15 mouse cellular contexts compared by ENCODE assay signal in the genomic region with DNA sequence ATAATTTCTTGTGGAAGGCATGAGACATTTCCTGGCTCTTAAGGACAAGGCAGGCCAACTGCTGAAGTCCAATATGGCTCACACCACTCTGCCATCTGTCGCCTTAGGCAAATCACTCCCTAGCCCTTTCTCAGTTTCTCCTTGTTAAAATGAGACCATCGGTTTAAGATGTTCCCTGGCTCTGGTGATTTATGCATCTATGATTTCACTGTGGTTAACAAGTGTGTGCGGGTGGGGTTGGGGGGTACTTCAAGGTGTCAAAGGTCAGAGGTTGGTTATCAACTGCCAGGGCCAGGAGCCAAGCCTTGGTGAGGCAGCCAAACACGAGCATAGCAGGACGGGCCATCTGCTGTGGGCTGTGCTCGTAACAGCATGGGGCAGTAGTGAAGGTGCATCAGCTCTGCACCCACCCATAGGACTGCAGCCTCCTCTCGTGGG. TPM values are rescaled to one million over a fixed set of nuclear protein-coding genes. Genes with fewer than 3 reads are reported as not detected.
A peak's percentile ranks its signal among the peaks of the same experiment; 100 is the strongest.
DNase-seq lines count a peak whose midpoint lies in the region; ATAC-seq and TF ChIP-seq lines count a peak whose summit lies in the region.
"Had no signal": no experiment of that assay in that cellular context is flagged by ENCODE, and none has a peak within 500 bp of the region (broad histone marks: within the 10 kb centered on the region; RNA-seq: fewer than 3 reads in every experiment).

No protein-coding gene starts in this region.

- H3K27ac ChIP-seq in hindbrain, embryonic 13.5 days, result peak overlapping the region; percentile 81
- no peak overlapping the region for H3K27ac ChIP-seq in hindbrain, embryonic 11.5 days (ENCODE audit: low read depth, low read length)
- H3K27ac ChIP-seq in cerebellum, adult 2 months (ENCODE audit: insufficient read depth, low read length), result peak overlapping the region; percentile 95
- H3K27ac ChIP-seq: kidney, postnatal 0 days had no signal

- no peak overlapping the region for H3K9ac ChIP-seq in hindbrain, embryonic 13.5 days
- no peak overlapping the region for H3K9ac ChIP-seq in hindbrain, embryonic 11.5 days (ENCODE audit: low read depth, low read length)
- H3K9ac ChIP-seq: embryonic facial prominence, embryonic 12.5 days; limb, embryonic 12.5 days had no signal

- no peak overlapping the region for H3K4me2 ChIP-seq in hindbrain, embryonic 13.5 days
- no peak overlapping the region for H3K4me2 ChIP-seq in hindbrain, embryonic 11.5 days (replicated peaks; ENCODE audit: low read depth, low read length)
- H3K4me2 ChIP-seq: embryonic facial prominence, embryonic 12.5 days; limb, embryonic 12.5 days had no signal

- DNase-seq in hindbrain, embryonic 11.5 days (ENCODE audit: low spot score), result no peak
- DNase-seq in brain, embryonic 14.5 days (ENCODE audit: low read depth), result peak; percentile 57
- DNase-seq in cerebellum, adult 2 months, result peak; percentile 92 to 94
- peak; percentile 59 for DNase-seq in gastrocnemius, postnatal 25 days
- DNase-seq in spleen, postnatal 10 days (ENCODE audit: low spot score in 2 of 2), result no peak
- no peak for DNase-seq in embryo, embryonic 11 days
- DNase-seq: adrenal gland, postnatal 10 days had no signal

- H3K4me3 ChIP-seq in hindbrain, embryonic 13.5 days, result no peak overlapping the region
- no peak overlapping the region for H3K4me3 ChIP-seq in hindbrain, embryonic 11.5 days (ENCODE audit: low read depth, low read length)
- H3K4me3 ChIP-seq in cerebellum, adult 2 months (replicated peaks; ENCODE audit: insufficient read depth, low read depth, low read length), result no peak overlapping the region
- H3K4me3 ChIP-seq: embryonic facial prominence, embryonic 12.5 days; limb, embryonic 12.5 days had no signal

- H3K9me3 ChIP-seq in hindbrain, embryonic 13.5 days, result no peaks in the 10 kb centered on the region
- no peaks in the 10 kb centered on the region for H3K9me3 ChIP-seq in hindbrain, embryonic 11.5 days (ENCODE audit: control insufficient read depth, low read length)
- H3K9me3 ChIP-seq: embryonic facial prominence, embryonic 12.5 days; G1E; limb, embryonic 12.5 days had no signal

- no peaks in the 10 kb centered on the region for H3K27me3 ChIP-seq in hindbrain, embryonic 13.5 days
- H3K27me3 ChIP-seq in hindbrain, embryonic 11.5 days (ENCODE audit: control insufficient read depth, insufficient read depth, low read length), result no peaks in the 10 kb centered on the region
- H3K27me3 ChIP-seq in cerebellum, adult 2 months (ENCODE audit: control insufficient read depth, insufficient read depth, low read length), result no peaks in the 10 kb centered on the region
- H3K27me3 ChIP-seq: embryonic facial prominence, embryonic 12.5 days; limb, embryonic 12.5 days had no signal

- no peak for ATAC-seq in hindbrain, embryonic 13.5 days (ENCODE audit: low FRiP score)
- no peak for ATAC-seq in hindbrain, embryonic 11.5 days (ENCODE audit: low FRiP score)
- ATAC-seq: midbrain, embryonic 16.5 days had no signal

- peaks cover 17% of the 10 kb centered on the region for H3K4me1 ChIP-seq in hindbrain, embryonic 13.5 days (replicated peaks)
- no peaks in the 10 kb centered on the region for H3K4me1 ChIP-seq in hindbrain, embryonic 11.5 days (replicated peaks; ENCODE audit: control insufficient read depth, insufficient read depth, low read length)
- peaks cover 56% of the 10 kb centered on the region for H3K4me1 ChIP-seq in cerebellum, adult 2 months (ENCODE audit: control insufficient read depth, insufficient read depth, low read length)

- no peak for TF ChIP-seq CTCF in brain, embryonic 14.5 days (IDR thresholded peaks at IDR 0.05; ENCODE audit: borderline replicate concordance, extremely low read depth, insufficient read depth, insufficient read length)
- no peak for TF ChIP-seq CTCF in cerebellum, adult 2 months (IDR thresholded peaks at IDR 0.05; ENCODE audit: borderline replicate concordance, insufficient read depth, low read depth, low read length)

- no peak for TF ChIP-seq POLR2A in brain, embryonic 14.5 days (IDR thresholded peaks at IDR 0.05; ENCODE audit: borderline replicate concordance, extremely low read depth, insufficient read depth, insufficient read length, poor library complexity, severe bottlenecking)
- TF ChIP-seq POLR2A in cerebellum, adult 2 months (IDR thresholded peaks at IDR 0.05; ENCODE audit: borderline replicate concordance, insufficient read depth, low read length), result no peak

- WGBS in hindbrain, embryonic 13.5 days, result 85% methylated on average over 7 of the region's 7 CpGs
- 85% methylated on average over 7 of the region's 7 CpGs for WGBS in hindbrain, embryonic 11.5 days
- 14% methylated on average over 7 of the region's 7 CpGs for WGBS in cerebellum, adult 2 months

- no peaks in the 10 kb centered on the region for H3K36me3 ChIP-seq in hindbrain, embryonic 13.5 days
- no peaks in the 10 kb centered on the region for H3K36me3 ChIP-seq in hindbrain, embryonic 11.5 days (ENCODE audit: control insufficient read depth, insufficient read depth, low read length)
- H3K36me3 ChIP-seq: embryonic facial prominence, embryonic 12.5 days; G1E; limb, embryonic 12.5 days had no signal

RNA-seq across cellular contexts. Expression of gene Myog, which starts 15.3 kb away (rescaled TPM):
- 3.6 and 3.8 TPM in 2 replicates for polyA plus RNA-seq in hindbrain, embryonic 13.5 days (2015; fragmentation: Nextera tagmentation; extraction: Ambion mirVana)
- polyA plus RNA-seq in hindbrain, embryonic 11.5 days (2014; fragmentation: Nextera tagmentation; extraction: Ambion mirVana), result 5.5 and 12.2 TPM in 2 replicates
- 1.3 and 2.6 TPM in 2 replicates for polyA plus RNA-seq in brain, embryonic 14.5 days (2012; rRNA removed)
- polyA plus RNA-seq in cerebellum, adult 2 months (2012; rRNA removed), result 0.06 TPM in 1 of 2 replicates, not detected in the other
- 10 to 100 TPM; 16.2 to 26.0 TPM for total RNA-seq in gastrocnemius, postnatal 25 days (2021)
- total RNA-seq: G1E; granulocyte monocyte progenitor cell, adult 5-6 weeks; layer of hippocampus, postnatal 10 days had no signal
- polyA plus RNA-seq: G1E had no signal

RNA-seq across cellular contexts. Expression of gene Adora1, which starts 39.3 kb away (rescaled TPM):
- polyA plus RNA-seq in hindbrain, embryonic 13.5 days (2015; fragmentation: Nextera tagmentation; extraction: Ambion mirVana), result 10.2 and 10.6 TPM in 2 replicates
- polyA plus RNA-seq in hindbrain, embryonic 11.5 days (2014; fragmentation: Nextera tagmentation; extraction: Ambion mirVana), result 0.24 and 0.25 TPM in 2 replicates
- 12.9 and 15.2 TPM in 2 replicates for polyA plus RNA-seq in brain, embryonic 14.5 days (2012; rRNA removed)
- polyA plus RNA-seq in cerebellum, adult 2 months (2012; rRNA removed), result 154 and 160 TPM in 2 replicates
- 1 to 10 TPM in 1 of 2 experiments, under 1 TPM in 1; 0.49 to 2.7 TPM for total RNA-seq in gastrocnemius, postnatal 25 days (2021)
- total RNA-seq: granulocyte monocyte progenitor cell, adult 5-6 weeks had no signal
- polyA plus RNA-seq: G1E had no signal

RNA-seq across cellular contexts. Expression of gene Ppfia4, which starts 58.2 kb away (rescaled TPM):
- polyA plus RNA-seq in hindbrain, embryonic 13.5 days (2015; fragmentation: Nextera tagmentation; extraction: Ambion mirVana), result 10.9 and 12.3 TPM in 2 replicates
- polyA plus RNA-seq in hindbrain, embryonic 11.5 days (2014; fragmentation: Nextera tagmentation; extraction: Ambion mirVana), result 1.9 and 2.1 TPM in 2 replicates
- polyA plus RNA-seq in brain, embryonic 14.5 days (2012; rRNA removed), result 23.6 and 31.3 TPM in 2 replicates
- 192 and 220 TPM in 2 replicates for polyA plus RNA-seq in cerebellum, adult 2 months (2012; rRNA removed)
- 1 to 10 TPM in 1 of 2 experiments, under 1 TPM in 1; 0.97 to 1.0 TPM for total RNA-seq in gastrocnemius, postnatal 25 days (2021)

Comparison
In these comparisons a context has a peak if more than half of its experiments do, and no peak if none do; other contexts are left out.
1. DNase-seq: peak in brain, embryonic 14.5 days (single experiment), cerebellum, adult 2 months (2 of 2) and gastrocnemius, postnatal 25 days (single experiment); none in hindbrain, embryonic 11.5 days (single experiment), spleen, postnatal 10 days (0 of 2) and embryo, embryonic 11 days (single experiment).